Mouse (Mus musculus) spleen, embryonic (tissue): ENCODE results near the gene Fabp2.

Experiments
- CTCF ChIA-PET: fragments of 350-600 bp; sonication (Branson Sonifier 250); formaldehyde crosslinking; loops from one replicate; lab custom pipeline; 2022; lab: Charles Lee

Fabp2 gene

GRCm38 (mm10) chr3:122894772-122895171 is at the start of gene Fabp2:
Gene Fabp2, plus strand, starts transcription at chr3:122895072.
- CTCF ChIA-PET: no interaction called here

DNA sequence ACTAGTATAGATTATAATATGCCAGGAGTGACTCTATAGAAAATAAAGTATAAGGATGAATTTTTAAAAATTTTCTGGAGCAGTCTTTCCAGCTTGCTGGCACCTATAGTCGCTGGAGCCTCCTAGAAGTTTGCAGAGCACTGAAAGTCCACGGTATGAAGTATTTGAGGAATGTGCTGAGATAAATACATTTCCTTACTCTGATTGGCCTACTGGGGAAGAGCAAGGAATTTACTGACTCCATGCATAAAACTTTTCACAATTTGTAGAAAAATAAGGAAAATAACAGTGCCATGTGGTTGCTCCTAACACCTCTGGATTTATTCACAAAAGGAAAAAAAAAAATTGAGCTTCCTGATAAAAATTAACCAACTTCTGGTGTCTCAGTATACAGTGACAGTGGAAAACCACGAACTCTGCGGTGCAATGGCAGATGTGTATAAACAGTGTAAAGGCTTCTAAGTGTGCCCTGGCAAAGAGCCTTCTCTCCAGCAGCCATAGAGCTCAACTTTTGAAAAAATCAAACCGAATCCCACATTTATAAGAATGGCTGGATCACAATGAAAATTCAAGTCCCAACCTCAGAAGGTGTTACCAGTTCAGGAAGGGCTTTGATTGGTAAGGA is 46.4 kb upstream of the Fabp2 start:
- CTCF ChIA-PET: no interaction called here

- CTCF ChIA-PET: no interaction called here
Measured at GRCm38 (mm10) chr3:122855149-122855548, 39.7 kb upstream of the Fabp2 start.

- CTCF ChIA-PET: no interaction called here
Measured at GRCm38 (mm10) chr3:122859829-122860228, 35.0 kb upstream of the Fabp2 start.

DNA sequence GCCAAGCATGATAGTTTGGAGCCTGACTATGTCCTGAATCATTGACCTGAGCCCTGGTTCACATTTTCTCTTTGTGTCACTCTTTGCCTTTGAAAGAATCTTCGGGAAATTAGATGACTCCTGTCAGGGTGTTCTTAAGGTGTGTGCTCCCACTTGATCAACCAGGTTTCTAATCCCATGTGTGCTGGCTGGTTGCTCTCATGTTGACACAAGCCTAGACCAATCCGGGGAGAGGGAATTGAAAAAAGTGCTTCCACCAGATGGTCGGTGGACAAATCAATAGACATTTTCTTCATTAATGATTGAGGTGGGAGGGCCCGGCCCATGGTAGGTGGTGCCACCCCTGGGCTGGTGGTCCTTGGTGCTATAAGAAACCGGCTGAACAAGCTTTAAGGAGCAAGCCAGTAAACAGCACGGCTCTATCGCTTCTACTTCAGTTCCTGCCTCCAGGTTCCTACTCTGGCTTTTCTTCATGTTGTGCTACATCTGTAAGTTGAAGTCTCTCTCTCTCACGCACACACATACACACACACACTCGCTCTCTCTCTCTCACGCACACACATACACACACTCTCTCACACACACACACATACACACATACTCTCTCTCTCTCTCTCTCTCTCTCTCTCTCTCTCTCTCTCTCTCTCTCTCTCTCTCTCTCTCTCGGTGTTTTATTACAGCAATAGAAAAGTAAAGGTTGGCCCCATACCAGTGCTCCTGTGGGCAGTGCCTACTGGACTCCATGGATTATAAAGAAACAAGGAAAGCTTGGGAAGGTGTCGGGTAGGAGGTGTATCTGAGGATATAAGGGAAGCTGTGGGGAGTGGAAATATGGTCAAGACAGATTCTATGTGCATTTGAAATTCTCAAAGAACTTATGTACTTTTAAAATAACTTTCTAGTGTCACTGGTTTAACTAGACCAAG is 34.0 kb upstream of the Fabp2 start:
- CTCF ChIA-PET: no interaction called here

GRCm38 (mm10) chr3:122865092-122865491 is 29.8 kb upstream of the Fabp2 start:
- CTCF ChIA-PET: no interaction called here

DNA sequence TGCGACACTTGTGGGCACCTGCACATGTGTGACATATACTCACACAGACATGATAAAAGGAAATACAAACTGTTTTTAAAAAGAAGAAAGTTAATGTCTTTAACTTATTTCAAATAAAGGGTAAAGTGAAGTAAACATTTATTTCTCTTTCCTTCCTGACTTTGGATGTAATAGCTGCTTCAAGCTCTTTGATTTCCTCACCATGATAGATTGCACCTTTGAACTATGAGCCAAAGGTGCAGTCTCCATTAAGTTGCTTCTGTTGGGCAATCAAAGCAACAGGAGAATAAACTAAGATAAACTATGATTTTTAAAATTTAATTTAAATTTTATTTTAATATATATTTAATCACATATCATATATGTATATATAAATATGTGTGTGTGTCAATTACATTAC is 26.6 kb upstream of the Fabp2 start:
- CTCF ChIA-PET: no interaction called here

GRCm38 (mm10) chr3:122871596-122871995 is 23.3 kb upstream of the Fabp2 start:
- CTCF ChIA-PET: no interaction called here

- CTCF ChIA-PET: no interaction called here
Measured at GRCm38 (mm10) chr3:122876870-122877269, 18.0 kb upstream of the Fabp2 start.

DNA sequence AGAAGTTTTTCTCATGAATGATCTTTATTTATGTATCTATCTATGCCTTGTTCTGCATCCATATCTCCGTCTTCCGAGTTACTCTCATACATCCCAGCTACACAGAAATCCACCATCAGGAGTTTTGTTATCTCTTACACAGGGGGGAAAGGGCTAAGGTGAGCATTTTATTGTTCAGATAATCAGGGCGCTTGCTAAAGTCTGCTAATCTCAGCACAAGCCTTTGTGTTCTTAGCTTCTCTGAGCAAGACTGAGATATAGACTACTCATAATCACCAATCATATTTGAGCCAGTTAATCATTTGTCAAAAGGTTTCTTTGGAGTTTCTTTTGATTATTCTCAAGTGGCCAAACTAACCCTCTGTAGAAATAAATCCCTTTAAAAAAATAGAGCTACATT is 17.3 kb upstream of the Fabp2 start:
- CTCF ChIA-PET: interaction anchor here (0.6 kb wide), 1 partner anchor 45 kb away, joined by 3 read pairs; no protein-coding TSS in a partner anchor

GRCm38 (mm10) chr3:122878705-122879315 is 16.1 kb upstream of the Fabp2 start:
- CTCF ChIA-PET: no interaction called here

DNA sequence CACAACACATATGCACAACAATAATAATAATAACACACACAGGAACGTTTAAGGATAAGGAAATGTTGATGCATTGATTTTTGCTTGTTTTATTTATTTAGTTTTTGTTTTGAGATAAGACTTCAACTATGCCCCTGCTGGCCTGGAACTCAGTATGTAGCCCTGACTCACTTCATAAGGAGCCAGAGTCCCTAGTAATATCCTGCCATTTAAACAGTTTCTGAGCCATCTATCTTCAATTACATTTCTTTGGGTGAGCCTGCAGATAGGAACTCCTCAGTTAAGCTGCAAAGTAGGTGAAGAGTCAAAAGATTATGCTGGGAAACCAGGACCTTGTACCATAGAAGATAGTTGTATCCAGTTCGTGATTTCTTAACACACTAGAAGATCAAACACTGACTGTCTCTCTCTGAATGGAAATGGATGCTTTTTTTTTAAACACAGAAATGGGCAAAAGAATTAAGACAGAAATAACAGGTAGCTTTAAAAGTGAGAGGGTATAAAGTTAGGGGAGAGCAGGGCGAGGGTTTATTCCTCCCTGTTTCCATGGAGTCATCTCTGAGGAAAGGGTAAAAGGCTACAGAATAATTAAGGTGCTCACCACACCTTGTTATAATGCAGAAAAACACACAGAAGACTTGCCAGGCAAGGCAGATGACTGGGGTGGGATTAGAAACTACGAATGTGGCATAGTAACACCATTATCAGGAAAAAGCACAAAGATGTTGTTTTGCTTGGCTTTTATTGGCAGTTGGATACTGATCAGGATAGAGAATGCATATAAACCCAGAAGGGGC is 7.2 kb upstream of the Fabp2 start:
- CTCF ChIA-PET: interaction anchor here (0.8 kb wide), 1 partner anchor 17 kb away, joined by 3 read pairs; no protein-coding TSS in a partner anchor

GRCm38 (mm10) chr3:122888371-122888819 is 6.5 kb upstream of the Fabp2 start:
- CTCF ChIA-PET: no interaction called here

- CTCF ChIA-PET: no interaction called here
Measured at GRCm38 (mm10) chr3:122895189-122895731, 388 bp downstream of the Fabp2 start.

DNA sequence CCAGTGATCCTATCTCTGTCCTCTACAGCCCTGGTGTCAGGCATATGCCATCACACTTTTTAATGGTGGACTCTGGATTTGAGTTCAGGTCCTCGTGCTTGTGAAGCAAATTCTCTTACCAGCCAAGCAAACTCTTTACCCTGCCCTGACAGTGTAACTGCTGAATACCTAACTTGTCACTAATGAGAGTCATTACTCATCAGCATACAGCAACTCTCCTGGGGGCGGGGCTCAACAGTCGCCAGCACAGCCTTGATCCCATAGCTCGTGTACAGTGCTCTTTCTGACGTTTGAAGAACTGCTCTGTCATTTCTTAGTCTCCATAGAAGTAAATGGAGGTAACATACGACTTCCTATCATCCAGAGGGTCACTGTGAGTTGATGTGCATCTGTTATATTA is 3.4 kb downstream of the Fabp2 start:
- CTCF ChIA-PET: interaction anchor here (0.7 kb wide), 1 partner anchor 15 kb away, joined by 4 read pairs; no protein-coding TSS in a partner anchor

DNA sequence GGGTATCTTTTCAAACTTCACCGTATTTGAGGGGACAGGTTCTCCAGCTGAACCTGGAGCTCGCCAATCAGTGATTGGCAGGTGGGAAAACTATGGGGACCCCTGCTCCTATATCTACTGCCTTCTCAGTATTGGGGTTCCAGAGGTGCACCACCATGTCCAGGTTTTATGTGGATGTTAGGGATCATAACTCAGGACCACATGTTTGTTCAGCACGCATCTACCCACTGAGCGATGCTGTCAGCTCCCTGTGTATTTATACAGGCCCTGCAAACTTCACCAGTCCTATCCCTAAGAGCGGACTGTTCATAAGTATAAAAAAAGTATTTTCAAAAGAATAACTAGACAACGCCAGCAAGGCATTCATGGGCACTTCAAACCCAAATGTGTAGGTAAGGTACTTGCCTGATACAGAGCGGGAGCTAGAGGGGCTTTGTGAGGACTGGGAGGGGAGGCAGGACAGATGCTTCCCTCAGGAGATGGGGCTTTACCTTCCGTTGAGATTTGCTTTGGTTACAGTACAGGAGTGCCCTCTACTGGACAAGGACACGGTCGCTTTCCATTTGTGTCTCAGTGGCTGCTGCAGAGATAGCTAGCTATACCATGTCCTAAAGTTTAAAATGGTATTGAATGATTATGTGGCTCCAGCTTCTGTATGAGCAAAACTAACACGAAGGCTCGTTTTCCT is 9.0 kb downstream of the Fabp2 start:
- CTCF ChIA-PET: interaction anchor here (0.9 kb wide), 1 partner anchor 17 kb away, joined by 3 read pairs; no protein-coding TSS in a partner anchor

DNA sequence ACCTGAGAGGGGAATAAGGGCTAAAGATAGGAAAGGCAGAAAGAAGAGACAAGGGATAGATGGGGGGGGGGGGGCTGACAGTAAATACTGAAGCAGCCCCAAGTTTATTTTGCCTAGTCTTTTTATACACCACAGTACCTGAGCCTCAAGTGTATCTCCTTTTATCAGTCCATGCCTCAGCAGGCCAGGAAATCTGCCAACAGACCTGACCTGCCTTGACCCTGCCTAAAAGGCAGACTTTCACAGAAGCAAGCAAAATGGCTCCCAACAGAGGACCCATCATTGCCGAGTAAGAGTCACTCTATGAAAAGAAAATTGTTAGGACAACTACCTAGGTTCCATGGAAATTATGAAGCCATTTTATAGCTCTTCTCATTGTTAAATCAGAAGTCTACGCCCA is 13.0 kb downstream of the Fabp2 start:
- CTCF ChIA-PET: no interaction called here

GRCm38 (mm10) chr3:122915493-122915892 is 20.6 kb downstream of the Fabp2 start:
- CTCF ChIA-PET: no interaction called here

GRCm38 (mm10) chr3:122916191-122916680 is 21.4 kb downstream of the Fabp2 start:
- CTCF ChIA-PET: interaction anchor here (0.5 kb wide), 1 partner anchor 1605 kb away, joined by 4 read pairs; no protein-coding TSS in a partner anchor

DNA sequence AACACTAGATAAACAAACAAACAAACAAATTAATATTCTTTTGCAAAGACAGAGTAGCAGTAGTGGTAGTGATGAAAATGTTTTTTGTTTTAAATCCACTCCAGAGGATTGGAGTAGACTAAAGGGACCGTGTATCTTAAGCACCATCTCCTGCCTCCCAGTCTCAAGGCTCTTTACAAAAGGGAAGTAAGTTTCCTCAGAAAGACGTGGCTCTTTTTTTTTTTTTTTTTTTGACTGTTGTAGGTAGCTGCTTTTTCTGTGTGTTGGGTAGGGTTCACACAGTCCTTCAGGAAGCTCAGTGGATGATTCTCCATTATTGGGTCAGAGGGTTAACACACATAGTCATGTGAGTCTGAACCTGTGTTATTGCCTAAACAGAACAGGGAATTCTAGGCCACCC is 23.8 kb downstream of the Fabp2 start:
- CTCF ChIA-PET: no interaction called here
